Mouse (Mus musculus): ENCODE data around the gene Wdpcp.

GRCm38 (mm10) chr11:21729961-21730360 is 157.9 kb downstream of the Wdpcp start:
- TF ChIP-seq POLR2A (IDR thresholded peaks at IDR 0.05; ENCODE audit: low read depth, low read length) = no peak
- TF ChIP-seq CTCF (IDR thresholded peaks at IDR 0.05; ENCODE audit: extremely low read depth, insufficient read length, insufficient replicate concordance, low read depth, low read length) = no peak
